Mouse (Mus musculus): Measurements from ENCODE around the gene Sostdc1.

Gene Sostdc1

DNA sequence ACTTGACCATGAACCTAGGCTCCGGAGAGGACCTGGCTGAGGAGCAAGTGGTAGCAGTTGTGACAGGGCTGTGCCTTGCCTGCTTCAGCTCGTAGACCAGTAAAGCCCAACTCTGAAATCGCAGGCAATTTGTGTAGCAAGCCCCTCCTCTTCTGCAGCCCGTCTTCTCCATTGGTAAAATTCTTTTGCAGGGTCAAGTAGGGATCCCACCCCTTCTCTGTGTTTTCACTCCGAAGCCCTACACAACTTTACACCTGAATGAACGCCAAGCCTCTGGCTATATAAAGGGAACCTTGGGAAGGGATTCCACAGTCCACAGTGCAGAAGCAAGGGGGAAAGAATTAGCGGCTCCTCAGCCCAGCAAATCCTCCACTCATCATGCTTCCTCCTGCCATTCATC, at the start of gene Sostdc1:
Gene Sostdc1 (plus strand): TSS at position 224 of the 400 bp plus-strand sequence.
- no peak for DNase-seq (ENCODE audit: low read depth)

DNA sequence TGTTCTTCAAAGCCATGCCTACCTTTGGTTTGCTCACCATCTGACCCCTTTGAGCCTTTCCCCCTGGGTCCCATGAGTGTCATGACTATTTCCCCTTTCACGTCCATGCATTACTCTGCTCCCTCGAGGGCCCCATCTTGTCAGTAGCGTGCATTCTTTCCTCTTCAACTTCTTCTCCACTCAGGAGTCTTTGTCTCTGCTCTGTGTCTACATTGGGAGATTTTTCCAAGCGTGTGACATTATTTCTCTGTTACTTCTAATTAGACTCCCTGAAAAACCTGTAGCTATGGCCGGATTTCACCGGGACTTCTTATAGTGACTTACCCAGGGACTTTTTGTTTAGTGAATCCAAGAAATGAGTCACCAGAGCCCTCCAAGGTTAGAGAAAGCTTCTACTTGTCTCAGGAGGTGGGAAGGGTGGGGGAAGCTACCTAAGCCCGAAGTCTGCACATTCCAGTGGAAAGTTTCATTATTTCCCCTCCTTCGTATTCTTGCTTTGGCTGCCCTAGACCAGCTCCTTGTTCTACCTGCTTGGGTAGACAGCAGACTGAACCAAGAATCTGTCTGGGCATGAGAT, 46.2 kb upstream of the Sostdc1 start:
- no peak for DNase-seq (ENCODE audit: low read depth)

DNA sequence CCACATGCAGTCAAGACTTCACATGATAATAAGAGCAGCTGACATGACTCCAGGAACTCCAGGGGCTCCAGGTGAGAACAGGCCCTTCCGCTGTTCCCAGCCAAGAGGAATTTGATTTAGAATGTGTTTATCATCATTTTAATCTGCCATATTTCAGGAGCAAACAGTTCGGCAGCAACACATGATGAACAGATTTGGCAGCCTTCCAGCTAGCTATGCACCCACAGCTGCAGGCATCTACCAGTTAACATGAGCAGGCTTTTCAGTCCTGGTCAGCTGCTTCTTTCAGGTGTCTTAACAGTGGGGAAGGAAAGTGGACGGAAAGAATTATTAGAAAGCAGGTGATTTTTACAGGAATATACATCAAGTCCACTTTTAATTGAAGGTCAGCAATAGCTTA, 39.1 kb upstream of the Sostdc1 start:
- no peak for DNase-seq (ENCODE audit: low read depth)

DNA sequence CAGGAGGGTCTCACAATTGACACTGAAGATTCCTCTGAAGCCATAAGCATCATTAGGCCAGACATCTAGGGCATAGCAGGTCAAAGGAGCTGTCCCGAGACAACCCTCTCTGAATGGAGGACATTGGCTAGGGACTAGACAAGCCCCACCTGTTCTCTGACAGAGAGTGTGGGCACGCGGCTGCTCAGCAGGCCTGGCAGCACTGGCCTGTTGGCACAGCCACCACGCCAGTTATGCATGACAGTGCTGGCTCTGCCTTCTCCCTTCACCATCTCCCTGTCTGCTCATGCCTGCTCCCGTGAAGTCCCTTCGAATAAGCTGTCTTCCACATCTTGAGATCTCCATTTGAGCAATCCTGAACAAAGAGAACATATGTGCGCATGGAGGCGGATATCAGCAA, 24.3 kb upstream of the Sostdc1 start:
- no peak for DNase-seq (ENCODE audit: low read depth)

DNA sequence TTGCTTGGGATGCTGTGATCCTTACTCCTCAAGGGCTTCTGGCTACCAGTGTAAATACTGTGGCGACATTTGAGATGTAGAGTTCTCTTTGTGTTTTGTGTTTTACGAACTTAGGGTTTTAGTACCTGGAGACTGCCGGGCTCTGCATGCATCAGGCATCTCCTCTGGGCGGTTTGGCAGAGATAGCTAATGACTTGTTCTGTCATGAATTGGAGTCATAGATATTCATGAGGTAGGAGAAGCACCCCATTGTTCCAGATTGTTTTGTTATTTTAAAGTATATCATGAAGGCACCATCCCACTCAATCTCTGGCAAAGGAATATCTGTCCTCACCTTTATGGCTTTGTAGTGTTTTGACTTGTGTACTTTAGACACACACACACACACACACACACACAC, 23.5 kb upstream of the Sostdc1 start:
- DNase-seq (ENCODE audit: low read depth): no peak

DNA sequence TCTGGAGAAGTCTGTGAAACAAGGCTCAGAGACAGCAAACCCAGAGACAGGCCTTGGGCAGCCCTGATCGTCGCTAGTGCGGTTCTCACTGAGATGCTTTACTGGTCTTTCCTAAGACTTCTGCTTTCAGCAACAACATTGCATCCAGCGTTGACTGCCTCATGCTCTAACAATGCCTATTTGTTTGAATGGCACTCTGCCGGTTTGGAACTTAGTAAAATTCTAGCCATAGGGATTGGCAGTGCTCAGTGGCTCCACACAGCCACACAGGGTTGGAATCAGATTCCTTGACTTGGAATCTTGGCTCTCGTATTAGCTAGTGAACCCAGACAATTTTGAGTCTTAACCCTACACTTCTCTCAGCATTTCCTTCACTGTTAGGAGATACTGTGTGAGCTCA, 22.6 kb upstream of the Sostdc1 start:
- DNase-seq (ENCODE audit: low read depth): no peak

DNA sequence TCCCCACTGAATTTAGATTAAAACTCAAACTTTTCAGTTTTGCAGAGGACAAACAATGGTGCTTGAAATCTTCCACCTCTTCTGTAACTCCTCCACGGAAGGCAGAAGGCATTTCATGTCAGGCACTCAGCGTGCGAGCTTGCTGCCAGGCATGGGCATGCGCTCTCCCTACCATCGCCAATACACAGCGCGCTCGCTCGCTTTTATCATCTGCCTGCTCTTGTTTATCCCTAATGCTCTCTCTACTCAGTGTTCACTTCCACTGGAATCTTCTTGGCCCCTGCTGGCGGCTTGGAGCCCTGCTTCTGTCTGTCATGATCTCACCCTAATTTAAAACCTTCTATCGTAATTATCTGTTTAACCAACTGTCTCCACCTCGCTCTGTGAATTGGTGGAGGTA, 11.6 kb upstream of the Sostdc1 start:
- no peak for DNase-seq (ENCODE audit: low read depth)

DNA sequence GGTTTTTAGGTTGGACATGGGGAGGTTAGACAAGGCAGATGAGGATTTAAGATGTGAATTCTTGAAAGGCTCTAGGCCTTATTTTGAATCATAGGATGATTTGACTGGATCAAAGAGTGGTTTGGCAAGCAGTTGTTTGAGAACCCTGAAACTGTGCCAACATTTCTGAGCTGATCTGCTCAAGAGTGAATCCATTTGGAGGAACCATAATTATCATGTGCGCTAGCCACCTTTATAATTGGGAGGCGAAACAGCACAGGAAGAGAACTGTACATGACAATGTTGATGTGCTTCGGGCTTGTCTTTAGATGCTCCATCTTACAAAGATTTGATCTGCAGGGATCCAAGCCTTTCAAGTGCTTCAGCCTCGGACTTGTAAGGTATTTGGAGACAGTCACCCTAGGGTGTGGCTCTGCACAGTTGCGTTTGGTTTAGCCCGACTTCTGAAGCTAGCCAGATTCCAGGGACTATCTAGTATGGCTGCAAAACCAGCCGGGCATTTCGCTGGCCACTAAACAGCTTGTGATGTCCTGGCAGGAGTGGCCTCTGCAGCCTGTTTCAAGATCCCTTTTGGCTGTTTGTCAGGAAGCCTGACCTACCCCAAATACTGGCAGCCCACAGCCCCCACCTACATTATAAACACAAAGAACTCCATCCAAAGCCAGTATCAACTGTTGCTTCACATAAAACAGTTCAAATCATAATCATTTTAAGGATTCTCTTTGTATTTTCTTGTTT, 10.9 kb upstream of the Sostdc1 start:
- DNase-seq (ENCODE audit: low read depth): no peak

DNA sequence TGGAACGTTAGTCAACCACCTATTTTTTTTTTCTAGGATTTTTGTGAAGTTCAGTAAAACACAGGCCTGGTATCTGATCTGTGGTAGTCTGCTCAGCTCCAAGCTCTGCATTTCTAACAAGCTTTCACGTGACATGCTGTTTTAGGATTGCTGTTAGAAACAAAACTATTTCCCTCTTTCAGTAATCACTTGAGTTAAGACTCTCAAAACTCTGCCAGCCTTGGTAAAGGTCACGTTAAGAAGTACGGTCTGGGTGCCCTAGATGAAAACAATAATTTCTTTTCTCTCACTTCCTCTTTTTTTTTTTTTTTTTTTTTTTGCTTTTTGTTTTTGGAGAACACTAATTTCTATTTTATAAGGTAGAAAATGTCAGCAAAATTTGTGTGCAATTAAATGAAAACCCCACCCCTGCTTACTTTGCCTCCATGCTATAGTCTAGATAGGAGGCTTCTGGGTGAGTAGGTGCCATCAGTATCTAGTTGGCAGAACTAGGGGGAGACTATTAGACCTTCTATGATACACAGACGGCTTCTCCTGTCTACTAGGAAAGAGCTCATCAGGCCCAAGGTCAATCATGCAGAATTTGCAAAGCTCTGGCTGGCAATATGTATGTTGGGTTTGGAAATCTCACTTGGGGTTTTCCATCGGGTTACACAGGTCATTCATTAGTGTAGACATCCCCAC, 5.1 kb upstream of the Sostdc1 start:
- no peak for DNase-seq (ENCODE audit: low read depth)

DNA sequence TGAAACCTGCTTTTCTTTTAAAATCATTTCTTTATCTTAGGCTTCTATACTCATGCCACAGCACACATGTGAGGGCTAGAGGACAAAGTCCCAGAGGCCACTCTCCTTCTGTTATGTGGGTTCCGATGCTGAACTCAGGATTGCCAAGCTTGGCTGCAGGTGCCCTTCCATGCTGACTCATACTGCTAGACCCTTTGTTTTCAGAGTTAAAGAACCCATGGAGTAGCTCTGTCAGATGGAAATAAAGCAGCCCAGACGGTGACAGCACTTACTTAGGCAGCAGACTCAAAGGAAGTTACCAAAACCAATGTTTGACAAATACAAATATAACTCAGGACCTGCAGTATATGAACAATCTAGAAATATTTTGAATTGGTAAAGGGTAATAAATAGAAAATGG, 924 bp upstream of the Sostdc1 start:
- no peak for DNase-seq (ENCODE audit: low read depth)

DNA sequence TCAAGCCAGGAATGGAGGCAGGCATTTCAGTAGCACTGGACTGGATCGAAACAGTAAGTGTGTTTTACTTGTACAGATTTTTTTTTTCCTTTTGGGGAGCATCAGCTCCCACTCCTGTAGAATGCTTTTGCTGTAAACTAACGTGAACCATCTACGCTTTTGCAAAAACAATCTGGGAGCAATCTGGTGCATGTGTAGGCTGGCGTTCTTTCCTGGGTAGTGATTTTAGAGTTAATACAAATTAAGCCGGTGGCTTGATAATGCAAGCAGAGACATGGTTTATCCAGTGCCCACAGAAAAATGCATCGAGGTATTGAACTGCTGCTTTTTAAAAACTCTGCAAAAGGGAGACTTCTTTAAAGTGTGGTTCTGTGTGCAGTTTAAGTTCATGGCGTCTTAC, 507 bp downstream of the Sostdc1 start:
- no peak for DNase-seq (ENCODE audit: low read depth)

DNA sequence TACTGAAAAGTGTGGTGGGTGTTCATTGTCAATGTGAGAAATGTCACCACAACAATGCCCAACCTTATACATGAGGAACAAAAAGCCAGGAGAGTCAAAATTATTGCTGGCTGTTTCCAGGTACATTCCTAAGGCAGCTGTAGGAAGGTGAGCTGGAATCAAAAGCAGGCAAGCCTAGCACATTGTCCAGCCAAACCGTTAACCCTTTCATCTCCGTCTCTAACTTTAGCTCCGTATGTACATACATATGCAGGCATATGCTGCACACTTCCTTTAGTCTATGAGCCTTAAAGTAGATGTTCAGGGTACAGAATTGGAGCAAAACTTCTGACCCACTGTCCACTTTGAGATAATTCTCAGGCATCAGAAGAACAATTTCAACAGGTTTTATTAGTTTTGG, 1.6 kb downstream of the Sostdc1 start:
- DNase-seq (ENCODE audit: low read depth): no peak

DNA sequence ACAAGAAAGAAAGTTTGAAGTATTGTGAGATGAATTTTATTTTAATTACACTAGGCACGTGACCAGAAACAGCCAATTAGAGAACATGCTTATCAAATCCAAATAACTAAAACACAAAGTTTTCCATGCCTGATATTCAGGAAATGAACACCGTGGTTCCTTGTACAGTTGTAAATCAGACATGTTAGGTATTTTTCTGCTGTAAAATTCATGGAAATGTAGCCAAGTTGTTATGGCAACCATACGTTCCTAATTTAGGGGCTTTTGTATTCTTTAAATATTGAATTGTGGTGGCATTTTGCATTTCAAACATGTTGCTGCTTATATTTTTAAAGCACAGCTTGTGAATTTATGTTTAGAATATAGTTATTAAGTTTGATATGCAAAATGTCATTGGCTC, 2.1 kb downstream of the Sostdc1 start:
- DNase-seq (ENCODE audit: low read depth): no peak

DNA sequence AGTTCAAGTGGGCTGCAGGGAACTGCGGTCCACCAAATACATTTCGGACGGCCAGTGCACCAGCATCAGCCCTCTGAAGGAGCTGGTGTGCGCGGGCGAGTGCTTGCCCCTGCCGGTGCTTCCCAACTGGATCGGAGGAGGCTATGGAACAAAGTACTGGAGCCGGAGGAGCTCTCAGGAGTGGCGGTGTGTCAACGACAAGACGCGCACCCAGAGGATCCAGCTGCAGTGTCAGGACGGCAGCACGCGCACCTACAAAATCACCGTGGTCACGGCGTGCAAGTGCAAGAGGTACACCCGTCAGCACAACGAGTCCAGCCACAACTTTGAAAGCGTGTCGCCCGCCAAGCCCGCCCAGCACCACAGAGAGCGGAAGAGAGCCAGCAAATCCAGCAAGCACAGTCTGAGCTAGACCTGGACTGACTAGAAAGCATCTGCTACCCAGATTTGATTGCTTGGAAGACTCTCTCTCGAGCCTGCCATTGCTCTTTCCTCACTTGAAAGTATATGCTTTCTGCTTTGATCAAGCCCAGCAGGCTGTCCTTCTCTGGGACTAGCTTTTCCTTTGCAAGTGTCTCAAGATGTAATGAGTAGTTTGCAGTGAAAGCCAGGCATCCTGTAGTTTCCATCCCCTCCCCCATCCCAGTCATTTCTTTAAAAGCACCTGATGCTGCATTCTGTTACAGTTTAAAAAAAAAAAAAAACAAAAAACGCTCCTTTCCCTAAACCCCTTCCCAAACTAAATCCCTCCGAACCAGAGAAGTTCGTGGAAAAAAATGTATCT, 3.3 kb downstream of the Sostdc1 start:
- no peak for DNase-seq (ENCODE audit: low read depth)

DNA sequence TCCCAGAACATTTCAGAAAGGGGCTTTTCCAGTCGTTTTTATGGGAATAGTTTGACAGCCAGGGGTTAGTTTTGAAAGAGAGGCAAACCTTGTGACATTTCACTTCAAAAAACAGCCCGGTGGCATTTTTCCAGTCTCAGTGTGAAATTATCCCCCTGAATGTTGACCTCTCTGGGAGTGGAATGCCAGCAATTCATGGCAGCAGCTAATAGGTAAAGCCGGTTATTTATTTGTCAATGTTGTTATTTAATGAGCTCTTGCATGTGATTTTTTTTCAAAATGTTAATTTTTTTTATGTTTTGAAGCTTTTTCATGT, 3.8 kb downstream of the Sostdc1 start:
- no peak for DNase-seq (ENCODE audit: low read depth)

DNA sequence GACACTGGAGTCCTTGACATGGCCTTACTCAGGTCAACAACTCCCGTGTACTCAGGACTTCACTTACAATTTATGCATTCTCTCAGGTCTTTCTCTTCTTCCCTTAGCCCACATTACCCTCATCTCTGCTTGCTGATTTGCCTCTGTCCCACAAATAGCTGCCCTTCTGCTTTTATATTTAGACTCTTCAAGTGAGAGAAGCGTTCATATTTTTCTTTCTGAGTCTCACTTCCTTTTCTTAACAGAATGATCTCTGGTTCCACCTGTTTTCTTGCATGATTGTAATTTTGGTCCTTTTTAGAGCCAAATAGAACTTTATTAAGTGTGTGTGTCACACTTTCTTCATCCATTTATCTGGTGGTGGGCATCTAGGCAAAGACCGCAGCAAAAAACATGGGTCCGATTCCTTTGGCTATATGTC, 12.2 kb downstream of the Sostdc1 start:
- DNase-seq (ENCODE audit: low read depth): no peak

DNA sequence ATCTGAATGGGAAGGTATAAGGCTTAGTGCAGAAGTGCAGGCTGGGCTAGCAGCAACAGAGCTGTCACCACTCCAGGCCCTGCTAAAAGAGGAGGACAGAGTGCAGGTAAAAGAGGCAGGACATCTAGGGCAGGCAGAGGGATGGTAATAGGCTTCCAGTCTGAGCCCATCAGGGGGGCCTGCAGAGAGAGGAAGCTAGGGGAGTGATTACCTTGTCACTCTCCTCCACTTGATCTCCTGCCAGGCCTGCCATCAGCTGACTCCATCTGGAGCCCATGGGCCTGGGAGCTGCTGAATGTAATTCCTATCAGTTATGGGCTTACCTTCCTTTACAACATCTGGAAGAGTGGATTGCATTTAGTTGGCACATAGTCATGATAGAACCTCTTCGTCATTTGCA, 18.7 kb downstream of the Sostdc1 start:
- DNase-seq (ENCODE audit: low read depth): no peak

DNA sequence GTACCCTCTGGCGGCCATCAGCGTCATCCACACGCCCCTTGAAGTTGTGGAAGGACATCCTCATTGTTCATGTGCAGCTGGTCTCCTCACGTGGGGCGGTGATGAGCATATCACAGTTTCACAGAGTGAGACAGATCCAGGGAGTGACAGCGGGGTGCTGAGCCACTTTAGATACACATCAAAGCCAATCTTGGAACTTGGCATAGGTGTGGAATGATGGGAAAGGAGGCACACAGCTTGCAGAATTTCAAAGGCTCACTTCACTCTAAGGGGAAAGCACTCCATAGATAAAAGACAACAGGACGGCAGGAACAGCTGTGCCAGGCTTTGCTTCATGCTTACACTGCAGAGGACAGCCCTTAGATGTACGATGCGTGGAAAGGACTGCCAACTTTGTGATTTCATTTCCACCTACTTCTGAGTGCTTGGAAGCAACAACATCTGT, 19.9 kb downstream of the Sostdc1 start:
- DNase-seq (ENCODE audit: low read depth): no peak

DNA sequence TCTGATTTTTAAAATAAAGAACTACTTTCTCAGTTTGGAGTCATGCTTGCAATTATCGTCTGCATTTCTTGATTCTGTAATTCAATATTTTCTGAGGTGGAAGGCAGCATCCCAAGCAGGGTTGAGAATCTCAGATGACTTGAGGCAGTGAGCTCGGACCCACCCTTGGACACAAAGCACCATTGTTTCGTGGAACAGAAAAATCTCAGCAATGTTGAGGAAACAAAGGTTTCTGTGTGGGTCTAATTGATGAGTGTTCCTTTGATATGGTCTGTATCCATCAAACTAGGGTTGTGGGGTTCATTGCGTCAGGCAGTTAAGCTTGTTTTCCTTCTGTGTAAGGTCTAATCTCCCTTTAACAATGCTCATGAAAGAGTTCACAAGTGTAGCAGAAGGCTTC, 30.2 kb downstream of the Sostdc1 start:
- no peak for DNase-seq (ENCODE audit: low read depth)

DNA sequence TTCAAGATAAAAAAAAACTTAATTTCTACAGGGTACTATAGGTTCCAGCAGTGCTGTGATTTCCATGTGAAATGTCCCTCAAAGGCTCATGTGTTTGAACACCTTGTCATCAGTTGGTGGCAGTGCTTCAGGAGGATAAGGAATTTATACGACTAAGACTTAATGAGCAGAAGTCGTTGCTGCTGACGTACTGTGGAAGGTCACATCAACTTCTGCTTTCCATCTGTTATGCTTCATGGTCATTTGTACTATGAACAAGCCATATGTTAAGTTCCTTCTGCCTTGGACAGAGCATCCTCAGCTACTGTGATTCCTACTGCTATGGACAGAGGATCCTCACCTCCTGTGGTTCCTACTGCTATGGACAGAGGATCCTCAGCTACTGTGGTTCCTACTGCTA, 46.1 kb downstream of the Sostdc1 start:
- DNase-seq (ENCODE audit: low read depth): no peak

DNA sequence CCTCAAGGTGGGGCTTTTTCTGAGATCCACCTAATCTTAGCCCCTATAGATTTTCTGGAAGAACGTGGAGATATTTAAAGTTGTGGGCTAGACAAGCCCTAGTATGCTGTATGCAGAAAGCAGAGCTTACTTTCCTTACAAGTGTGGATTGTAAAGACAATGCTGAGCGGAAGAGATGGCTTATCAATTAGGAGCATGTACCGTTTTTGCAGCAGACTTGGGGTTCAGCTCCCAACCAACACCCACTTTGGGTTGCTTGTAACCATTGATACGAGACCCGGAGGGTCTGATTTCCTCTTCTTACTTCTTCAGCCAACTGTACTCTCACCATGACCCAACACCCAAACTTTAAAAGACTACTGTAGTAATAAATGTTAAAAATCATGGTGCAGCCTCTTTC, 46.8 kb downstream of the Sostdc1 start:
- no peak for DNase-seq (ENCODE audit: low read depth)

DNA sequence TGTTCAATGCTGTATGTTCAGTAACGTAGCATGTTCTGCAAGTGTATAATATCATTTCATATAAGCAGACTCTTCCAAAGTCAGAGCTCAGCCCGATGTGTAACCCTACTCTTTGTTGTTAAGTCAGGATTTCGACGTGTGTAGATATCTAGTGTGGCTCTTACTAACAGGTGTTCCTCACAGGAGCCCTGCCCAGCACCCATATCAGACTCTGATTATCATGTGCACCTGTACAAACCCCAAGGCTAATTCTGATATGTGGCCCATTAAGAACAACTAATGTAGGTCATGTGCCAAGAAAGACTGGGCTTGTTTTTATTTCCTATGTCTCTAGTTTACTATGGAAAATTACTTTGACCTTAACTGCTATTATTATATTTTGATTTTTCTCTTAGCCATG, 50.1 kb downstream of the Sostdc1 start:
- no peak for DNase-seq (ENCODE audit: low read depth)

All from 416B (cell line).